Mouse (Mus musculus) lung, postnatal 0 days (tissue): ENCODE data around the gene Pgc. TPM values are rescaled to one million over a fixed set of nuclear protein-coding genes. Genes with fewer than 3 reads are reported as not detected.

Experiments used
- ATAC-seq: fragments of 200-750 bp; cut with Nextera tagmentation; 2 replicates; pipeline ENCODE4 v1.8.0; 2017; ENCODE audit warnings: moderate library complexity
- DNase-seq: peaks from one replicate; pipeline ENCODE4 v3.0.0-alpha.2; 2016; ENCODE audit warnings: low spot score
- H3K27ac ChIP-seq: fragments of 300-500 bp; sonication (generic); 2 replicates; pipeline ENCODE4 v1.5.1; 2014; ENCODE audit warnings: antibody characterized with exemption, mild to moderate bottlenecking, low read length, mixed read lengths
- H3K27me3 ChIP-seq: fragments of 300-500 bp; sonication (generic); replicated peaks from 2 replicates; pipeline ENCODE4 v1.6.1; 2014; ENCODE audit warnings: low read length, mixed read lengths; ENCODE audit not compliant: insufficient read depth
- H3K36me3 ChIP-seq: fragments of 300-500 bp; sonication (generic); 2 replicates; pipeline ENCODE4 v1.6.1; 2014; ENCODE audit warnings: low read length, mixed read lengths; ENCODE audit not compliant: insufficient read depth
- H3K4me1 ChIP-seq: fragments of 300-500 bp; sonication (generic); 2 replicates; pipeline ENCODE4 v1.6.1; 2014; ENCODE audit warnings: antibody characterized with exemption, low read depth, low read length, mixed read lengths; ENCODE audit not compliant: insufficient read depth
- H3K4me2 ChIP-seq: fragments of 300-500 bp; sonication (generic); replicated peaks from 2 replicates; pipeline ENCODE4 v1.6.1; 2014; ENCODE audit warnings: low read depth, mild to moderate bottlenecking, low read length, moderate library complexity, mixed read lengths
- H3K4me3 ChIP-seq: fragments of 300-500 bp; sonication (generic); 2 replicates; pipeline ENCODE4 v1.5.1; 2014; ENCODE audit warnings: low read depth, low read length
- H3K9ac ChIP-seq: fragments of 300-500 bp; sonication (generic); replicated peaks from 2 replicates; pipeline ENCODE4 v1.6.1; 2014; ENCODE audit warnings: low read depth, mild to moderate bottlenecking
- H3K9me3 ChIP-seq: fragments of 300-500 bp; sonication (generic); 2 replicates; pipeline ENCODE4 v1.6.1; 2016; ENCODE audit warnings: low read length, mixed read lengths
- CTCF ChIP-seq: IDR thresholded peaks from 2 replicates; pipeline ENCODE4 v1.5.1; 2016; ENCODE audit warnings: antibody characterized with exemption, mild to moderate bottlenecking
- EP300 ChIP-seq: IDR thresholded peaks from 2 replicates; pipeline ENCODE4 v1.6.1; 2016; ENCODE audit warnings: antibody characterized with exemption, mild to moderate bottlenecking, control low read depth
- WGBS: fragments of 180-500 bp; shearing (Covaris S2); extraction: QIAGEN DNeasy Blood & Tissue Kit; methylation state at CpG from one replicate; pipeline ENCODE4 v1.1.7; 2014; 5-methylcytosine and 5-hydroxymethylcytosine counted together
- polyA plus RNA-seq: library from polyadenylated mRNA; unstranded; fragments of >200 nt; fragmentation: Nextera tagmentation; extraction: Ambion mirVana; gene quantifications from 2 replicates; pipeline ENCODE4 v1.2.1, GENCODE M21; 2015

The Pgc gene
- polyA plus RNA-seq, 1 experiment from 2014 or later, result 25.4 TPM

GRCm38 (mm10) chr17:47688608-47689575 lies 37.8 kb upstream of the Pgc start, which contains the start of gene Frs3:
TSS of gene Frs3 (plus strand) at chr17:47689030.
- Histone ChIP-seq H3K27ac (peak within 1 kb of the TSS; percentile 87), H3K9me3 (no peaks in the 10 kb centered on the region), H3K4me1 (peaks cover 8% of the 10 kb centered on the region; the same call in 1 of the 2 replicates), H3K27me3 (no peaks in the 10 kb centered on the region), H3K9ac (peak within 1 kb of the TSS; percentile 78), H3K4me3 (peak within 1 kb of the TSS; percentile 74), H3K4me2 (peak within 1 kb of the TSS; percentile 99), H3K36me3 (peaks cover 6% of the 10 kb centered on the region; the same call in 1 of the 2 replicates)
- ATAC-seq (peak; percentile 59), DNase-seq (peak; percentile 75)
- TF ChIP-seq CTCF (peak; percentile 24; the same call in 1 of the 2 replicates), EP300 (no peak)
- WGBS, result 2% methylated on average over 51 of the region's 58 CpGs

GRCm38 (mm10) chr17:47689894-47690293 lies 36.7 kb upstream of the Pgc start:
- H3K4me3 ChIP-seq, result no peak overlapping the region
- WGBS, result 80% methylated on average over 8 of the region's 8 CpGs

GRCm38 (mm10) chr17:47691650-47692049 lies 35.0 kb upstream of the Pgc start:
- Histone ChIP-seq H3K27ac (no peak overlapping the region), H3K4me1 (peaks cover 8% of the 10 kb centered on the region; the same call in 1 of the 2 replicates), H3K27me3 (no peaks in the 10 kb centered on the region), H3K9ac (no peak overlapping the region), H3K4me2 (no peak overlapping the region), H3K9me3 (no peaks in the 10 kb centered on the region), H3K4me3 (no peak overlapping the region), H3K36me3 (no peaks in the 10 kb centered on the region)
- no peak for TF ChIP-seq CTCF
- no peak for TF ChIP-seq EP300
- no peak for ATAC-seq
- no peak for DNase-seq
- 95% methylated on average over 3 of the region's 3 CpGs for WGBS

More at GRCm38 (mm10) chr17:47689894-47690293, 36.7 kb upstream of the Pgc start:
- Histone ChIP-seq H3K4me2 (no peak overlapping the region), H3K27me3 (no peaks in the 10 kb centered on the region), H3K36me3 (no peaks in the 10 kb centered on the region), H3K4me1 (peaks cover 8% of the 10 kb centered on the region; the same call in 1 of the 2 replicates), H3K27ac (no peak overlapping the region), H3K9me3 (no peaks in the 10 kb centered on the region), H3K9ac (no peak overlapping the region)
- TF ChIP-seq CTCF (no peak), EP300 (no peak)
- DNase-seq (no peak), ATAC-seq (no peak)

DNA sequence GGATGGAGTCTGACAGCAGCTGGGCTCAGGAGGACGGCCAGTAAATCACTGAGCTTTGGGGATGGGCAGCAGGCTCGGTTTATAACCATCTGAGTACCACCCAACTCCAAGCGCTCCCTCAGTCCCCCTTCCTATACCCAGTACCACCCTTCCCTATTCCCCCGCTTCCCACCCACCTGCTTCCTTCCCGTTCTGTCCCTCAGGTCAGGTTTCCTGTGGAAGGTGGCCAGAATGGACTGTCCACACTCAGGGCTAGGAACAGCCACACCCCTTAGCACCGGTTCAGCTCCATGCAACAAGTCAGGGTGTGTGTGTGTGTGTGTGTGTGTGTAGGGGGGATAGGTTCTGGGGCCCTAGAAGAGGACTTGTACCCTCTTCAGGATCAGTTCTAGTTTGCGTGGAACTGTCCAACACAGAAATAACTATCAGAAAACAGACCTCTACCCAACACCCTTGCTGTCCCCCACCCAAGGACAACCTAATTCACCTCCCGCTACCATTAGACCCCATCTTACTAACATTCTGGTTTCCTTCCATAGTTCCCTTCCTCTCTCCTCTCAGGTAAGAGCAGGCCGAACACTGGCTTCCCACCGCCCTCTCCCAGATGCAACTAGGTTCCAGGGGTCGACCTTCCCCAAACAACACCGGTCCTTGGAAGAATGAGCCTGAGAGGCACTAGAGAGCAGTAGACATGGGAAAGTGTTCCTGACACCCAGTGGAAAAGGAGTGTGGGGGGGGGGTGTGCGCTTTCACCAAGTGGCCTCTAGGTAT lies 32.8 kb upstream of the Pgc start:
- ATAC-seq (no peak), DNase-seq (no peak)
- Histone ChIP-seq H3K4me1 (0 out of 2 replicates have a peak, but pooled peaks cover 3% of the 10 kb centered on the region), H3K36me3 (no peaks in the 10 kb centered on the region), H3K4me3 (peak overlapping the region; percentile 81), H3K9me3 (no peaks in the 10 kb centered on the region), H3K27me3 (no peaks in the 10 kb centered on the region), H3K9ac (peak overlapping the region; percentile 46; the same call in 1 of the 2 replicates), H3K4me2 (peak overlapping the region; percentile 93), H3K27ac (no peak overlapping the region; the same call in 1 of the 2 replicates)
- TF ChIP-seq EP300, result no peak
- no peak for TF ChIP-seq CTCF
- 35% methylated on average over 13 of the region's 13 CpGs for WGBS

DNA sequence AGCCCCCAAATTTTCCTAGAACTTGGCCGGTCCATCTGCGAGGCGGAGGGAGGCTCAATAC lies 32.4 kb upstream of the Pgc start, which contains the start of gene Gm21981:
Gm21981 (minus strand) TSS at position 14 of the 61 bp plus-strand sequence.
- Histone ChIP-seq H3K4me2 (peak within 1 kb of the TSS; percentile 93), H3K36me3 (no peaks in the 10 kb centered on the region), H3K27me3 (no peaks in the 10 kb centered on the region), H3K27ac (peak within 1 kb of the TSS; percentile 62; the same call in 1 of the 2 replicates), H3K9ac (peak within 1 kb of the TSS; percentile 62), H3K9me3 (no peaks in the 10 kb centered on the region), H3K4me3 (peak within 1 kb of the TSS; percentile 81), H3K4me1 (0 out of 2 replicates have a peak, but pooled peaks cover under 1% of the 10 kb centered on the region)
- no peak for TF ChIP-seq EP300
- TF ChIP-seq CTCF, result no peak; the same call in 1 of the 2 replicates
- 0% methylated on average over 3 of the region's 3 CpGs for WGBS
- DNase-seq (no peak), ATAC-seq (no peak)
